ENCODE assay signal across 17 mouse cellular contexts in the genomic region with DNA sequence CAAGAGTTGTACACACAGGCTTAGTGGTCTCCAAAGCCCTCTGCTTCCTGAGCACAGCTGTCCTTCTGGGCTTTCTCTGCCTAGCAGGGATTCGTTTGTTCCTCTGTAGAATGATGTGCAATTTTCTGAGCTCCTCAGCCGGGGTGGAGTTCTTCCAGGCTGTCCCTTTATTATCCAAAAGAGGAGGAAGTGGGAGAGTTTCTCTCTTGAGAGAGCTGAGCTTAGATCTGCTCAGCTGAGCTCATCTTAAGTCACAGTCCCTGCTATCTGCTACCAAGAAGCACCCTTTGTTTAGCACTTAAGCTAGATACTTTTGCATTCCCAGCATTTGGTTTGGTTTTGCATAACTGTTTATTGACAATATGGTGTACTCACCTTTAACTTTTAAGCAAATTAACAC.
"Had no signal": no experiment of that assay in that cellular context is flagged by ENCODE, and none has a peak within 500 bp of the region (broad histone marks: within the 10 kb centered on the region; RNA-seq: fewer than 3 reads in every experiment).

No protein-coding gene starts in this region.

- H3K4me3 ChIP-seq: kidney, embryonic 15.5 days; limb, embryonic 12.5 days; limb, embryonic 15.5 days; stomach, embryonic 15.5 days had no signal

- ATAC-seq: liver, postnatal 0 days; lung, postnatal 0 days had no signal

- DNase-seq: kidney, adult 8-10 months; kidney, postnatal 10 days; kidney, postnatal 36 days; left cerebral cortex, postnatal 4 days; liver, postnatal 0 days; lung, embryonic 14.5 days; midbrain, embryonic 14.5 days; right cerebral cortex, postnatal 25 days; spleen, adult 18-20 months; thymus, postnatal 4 days had no signal

- H3K9ac ChIP-seq: kidney, embryonic 15.5 days; limb, embryonic 12.5 days; limb, embryonic 15.5 days; liver, embryonic 14.5 days; liver, postnatal 0 days; lung, embryonic 14.5 days; stomach, embryonic 15.5 days had no signal

- H3K27me3 ChIP-seq: kidney, embryonic 15.5 days; limb, embryonic 12.5 days; limb, embryonic 15.5 days; stomach, embryonic 15.5 days had no signal

- H3K36me3 ChIP-seq: kidney, embryonic 15.5 days; limb, embryonic 15.5 days; stomach, embryonic 15.5 days had no signal

- H3K9me3 ChIP-seq: kidney, embryonic 15.5 days; limb, embryonic 12.5 days; limb, embryonic 15.5 days; stomach, embryonic 15.5 days had no signal

- H3K27ac ChIP-seq: kidney, embryonic 15.5 days; limb, embryonic 12.5 days; limb, embryonic 15.5 days; liver, embryonic 14.5 days; macrophage; stomach, embryonic 15.5 days had no signal
